Mouse (Mus musculus): ENCODE data around the gene Slc26a10.
"Not testable (repeated sequence)": the region's sequence is repeated elsewhere in the genome, so short reads cannot be mapped to it uniquely, and the experiment has no call there.

Slc26a10 gene

GRCm38 (mm10) chr10:127198492-127198891, 18.0 kb upstream of the Slc26a10 start:
- no peak for DNase-seq (ENCODE audit: low spot score)

GRCm38 (mm10) chr10:127197505-127198110, 17.2 kb upstream of the Slc26a10 start:
- DNase-seq (ENCODE audit: low spot score): no peak

GRCm38 (mm10) chr10:127197104-127197503, 16.7 kb upstream of the Slc26a10 start:
- DNase-seq (ENCODE audit: low spot score): no peak

GRCm38 (mm10) chr10:127196392-127196791, 15.9 kb upstream of the Slc26a10 start:
- DNase-seq (ENCODE audit: low spot score): peak; percentile 74

- peak; percentile 73 for DNase-seq (ENCODE audit: low spot score)
These were observed 15.1 kb upstream of the Slc26a10 start, which contains the start of gene Dtx3 for GRCm38 (mm10) chr10:127195328-127196129. TSS of gene Dtx3 (minus strand) at chr10:127195728.

- DNase-seq (ENCODE audit: low spot score): peak; percentile 68
These were observed 14.2 kb upstream of the Slc26a10 start for GRCm38 (mm10) chr10:127194428-127195327.

GRCm38 (mm10) chr10:127193011-127193410, 12.6 kb upstream of the Slc26a10 start:
- DNase-seq (ENCODE audit: low spot score): no peak

- DNase-seq (ENCODE audit: low spot score): not testable (repeated sequence)
These were observed 11.5 kb upstream of the Slc26a10 start for GRCm38 (mm10) chr10:127192057-127192328.

- no peak for DNase-seq (ENCODE audit: low spot score)
These were observed 11.0 kb upstream of the Slc26a10 start for GRCm38 (mm10) chr10:127191191-127192056.

GRCm38 (mm10) chr10:127190398-127191190, 10.1 kb upstream of the Slc26a10 start:
- no peak for DNase-seq (ENCODE audit: low spot score)

GRCm38 (mm10) chr10:127189651-127190381, 9.4 kb upstream of the Slc26a10 start, which contains the start of gene Arhgef25:
TSS of gene Arhgef25 (minus strand) at chr10:127190083.
- peak; percentile 73 for DNase-seq (ENCODE audit: low spot score)

GRCm38 (mm10) chr10:127189116-127189650, 8.7 kb upstream of the Slc26a10 start:
- DNase-seq (ENCODE audit: low spot score): peak; percentile 60

- peak; percentile 84 for DNase-seq (ENCODE audit: low spot score)
These were observed 8.1 kb upstream of the Slc26a10 start for GRCm38 (mm10) chr10:127188465-127189115.

GRCm38 (mm10) chr10:127188079-127188453, 7.6 kb upstream of the Slc26a10 start:
- DNase-seq (ENCODE audit: low spot score): no peak

GRCm38 (mm10) chr10:127187371-127188078, 7.1 kb upstream of the Slc26a10 start:
- DNase-seq (ENCODE audit: low spot score): no peak

- DNase-seq (ENCODE audit: low spot score): no peak
These were observed 6.0 kb upstream of the Slc26a10 start for GRCm38 (mm10) chr10:127186451-127186850.

GRCm38 (mm10) chr10:127185506-127185905, 5.1 kb upstream of the Slc26a10 start:
- DNase-seq (ENCODE audit: low spot score): no peak

GRCm38 (mm10) chr10:127185101-127185500, 4.7 kb upstream of the Slc26a10 start:
- no peak for DNase-seq (ENCODE audit: low spot score)

GRCm38 (mm10) chr10:127183759-127184158, 3.3 kb upstream of the Slc26a10 start:
- DNase-seq (ENCODE audit: low spot score): peak; percentile 37
